Mouse (Mus musculus): ENCODE measurements around the gene Amigo1.

- TF ChIP-seq EP300 (IDR thresholded peaks at IDR 0.05; ENCODE audit: low read depth) (no peak), CTCF (IDR thresholded peaks at IDR 0.05; ENCODE audit: low read depth) (no peak)
These were observed 2.8 kb downstream of the Amigo1 start for GRCm38 (mm10) chr3:108188716-108189490.
